Mouse (Mus musculus) embryonic facial prominence, embryonic 11.5 days (tissue): ENCODE measurements around the gene Olfr190. TPM values are rescaled to one million over a fixed set of nuclear protein-coding genes. Genes with fewer than 3 reads are reported as not detected.
"Not testable (repeated sequence)": the region's sequence is repeated elsewhere in the genome, so short reads cannot be mapped to it uniquely, and the experiment has no call there.

Experiments used
- ATAC-seq: fragments of 200-750 bp; cut with Nextera tagmentation; replicated peaks from 2 replicates; pipeline ENCODE4 v1.8.0; 2017; ENCODE audit warnings: low read depth; ENCODE audit not compliant: insufficient number of reproducible peaks, low FRiP score, low TSS enrichment
- DNase-seq: peaks from one replicate; pipeline ENCODE4 v3.0.0-alpha.2; 2015; ENCODE audit warnings: low spot score
- H3K27ac ChIP-seq: fragments of 300-500 bp; sonication (generic); replicated peaks from 2 replicates; pipeline ENCODE4 v1.5.1; 2014; ENCODE audit warnings: mild to moderate bottlenecking, low read depth, low read length, control low read depth
- H3K27me3 ChIP-seq: fragments of 300-500 bp; sonication (generic); 2 replicates; pipeline ENCODE4 v1.6.1; 2014; ENCODE audit warnings: mild to moderate bottlenecking, low read length, moderate library complexity, mixed read lengths; ENCODE audit not compliant: control insufficient read depth, insufficient read depth
- H3K36me3 ChIP-seq: fragments of 300-500 bp; sonication (generic); replicated peaks from 2 replicates; pipeline ENCODE4 v1.6.1; 2014; ENCODE audit warnings: low read depth, mild to moderate bottlenecking, low read length, moderate library complexity, mixed read lengths; ENCODE audit not compliant: control insufficient read depth, insufficient read depth
- H3K4me1 ChIP-seq: fragments of 300-500 bp; sonication (generic); 2 replicates; pipeline ENCODE4 v1.6.1; 2014; ENCODE audit warnings: low read length, mixed read lengths; ENCODE audit not compliant: control insufficient read depth, insufficient read depth
- H3K4me2 ChIP-seq: fragments of 300-500 bp; sonication (generic); 2 replicates; pipeline ENCODE4 v1.6.1; 2014; ENCODE audit warnings: low read depth, mild to moderate bottlenecking, control low read depth, low read length, moderate library complexity
- H3K4me3 ChIP-seq: fragments of 300-500 bp; sonication (generic); 2 replicates; pipeline ENCODE4 v1.5.1; 2014; ENCODE audit warnings: low read depth, low read length, control low read depth
- H3K9ac ChIP-seq: fragments of 300-500 bp; sonication (generic); replicated peaks from 2 replicates; pipeline ENCODE4 v1.6.1; 2014; ENCODE audit warnings: mild to moderate bottlenecking, control low read depth, low read length
- H3K9me3 ChIP-seq: fragments of 300-500 bp; sonication (generic); replicated peaks from 2 replicates; pipeline ENCODE4 v1.6.1; 2016; ENCODE audit warnings: mild to moderate bottlenecking, low read length, inconsistent platforms, mixed read lengths; ENCODE audit not compliant: control insufficient read depth
- WGBS: fragments of 180-500 bp; shearing (Covaris S2); extraction: QIAGEN DNeasy Blood & Tissue Kit; methylation state at CpG from one replicate; pipeline ENCODE4 v1.1.7; 2014; 5-methylcytosine and 5-hydroxymethylcytosine counted together
- polyA plus RNA-seq: library from polyadenylated mRNA; unstranded; fragments of >200 nt; fragmentation: Nextera tagmentation; extraction: Ambion mirVana; gene quantifications from 2 replicates; pipeline ENCODE4 v1.2.1, GENCODE M21; 2014

The Olfr190 gene
- not detected in 2 replicates for polyA plus RNA-seq

DNA sequence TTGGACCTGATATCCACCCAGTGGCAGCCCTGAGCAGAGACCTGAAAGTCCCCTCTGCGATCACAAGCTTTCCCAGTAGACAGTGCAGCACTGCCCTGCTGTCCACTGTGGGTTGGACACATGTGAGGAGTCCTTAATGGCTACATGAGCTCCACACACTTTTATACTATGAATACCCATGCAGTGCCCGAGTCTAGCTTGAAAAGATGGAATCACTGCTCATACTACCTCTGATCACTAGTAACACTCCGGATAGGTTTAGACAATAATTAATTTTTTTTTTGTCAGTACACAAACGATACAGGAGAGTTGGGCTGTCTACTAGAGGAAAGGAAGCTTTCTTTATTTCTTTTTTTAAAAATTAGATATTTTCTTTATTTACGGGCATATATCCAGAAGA lies at the start of gene Olfr190:
TSS of gene Olfr190 (minus strand) at position 101 of the 400 bp plus-strand sequence.
- H3K27ac ChIP-seq = no peak within 1 kb of the TSS
- whole genome bisulfite sequencing = 90% methylated on average over 5 of the region's 5 CpGs
- H3K9me3 ChIP-seq = no peaks in the 10 kb centered on the region
- DNase-seq (no peak), ATAC-seq (no peak)
- H3K36me3 ChIP-seq = no peaks in the 10 kb centered on the region
- no peaks in the 10 kb centered on the region for H3K27me3 ChIP-seq
- no peak within 1 kb of the TSS for H3K9ac ChIP-seq
- H3K4me1 ChIP-seq = no peaks in the 10 kb centered on the region
- no peak within 1 kb of the TSS for H3K4me2 ChIP-seq
- no peak within 1 kb of the TSS for H3K4me3 ChIP-seq

DNA sequence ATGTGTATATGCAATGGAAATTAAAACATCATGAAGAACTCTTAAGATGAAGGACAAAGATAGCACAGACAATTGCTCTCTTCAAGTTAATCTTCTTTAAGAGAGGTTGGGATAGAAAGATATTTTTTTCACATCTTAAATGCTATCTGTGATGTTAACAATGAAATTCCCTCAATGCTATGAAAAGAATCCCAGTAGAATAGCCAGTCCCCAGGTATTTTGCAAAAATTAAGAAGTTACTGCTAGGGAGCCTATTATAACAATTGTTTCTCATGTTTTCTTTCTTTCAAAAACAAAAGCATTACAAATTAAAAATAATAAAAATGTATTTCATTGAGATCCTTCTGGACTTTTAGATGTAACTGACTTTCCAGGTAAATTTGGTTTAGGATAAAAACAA lies 43.2 kb upstream of the Olfr190 start, which contains the start of gene Olfr194:
TSS of gene Olfr194 (minus strand) at position 101 of the 400 bp plus-strand sequence.
- DNase-seq (no peak), ATAC-seq (no peak)
- H3K4me1 ChIP-seq = no peaks in the 10 kb centered on the region
- no peak within 1 kb of the TSS for H3K9ac ChIP-seq
- H3K27ac ChIP-seq = no peak within 1 kb of the TSS
- H3K9me3 ChIP-seq = no peaks in the 10 kb centered on the region
- no peak within 1 kb of the TSS for H3K4me2 ChIP-seq
- no peak within 1 kb of the TSS for H3K4me3 ChIP-seq
- H3K36me3 ChIP-seq = no peaks in the 10 kb centered on the region
- no peaks in the 10 kb centered on the region for H3K27me3 ChIP-seq

DNA sequence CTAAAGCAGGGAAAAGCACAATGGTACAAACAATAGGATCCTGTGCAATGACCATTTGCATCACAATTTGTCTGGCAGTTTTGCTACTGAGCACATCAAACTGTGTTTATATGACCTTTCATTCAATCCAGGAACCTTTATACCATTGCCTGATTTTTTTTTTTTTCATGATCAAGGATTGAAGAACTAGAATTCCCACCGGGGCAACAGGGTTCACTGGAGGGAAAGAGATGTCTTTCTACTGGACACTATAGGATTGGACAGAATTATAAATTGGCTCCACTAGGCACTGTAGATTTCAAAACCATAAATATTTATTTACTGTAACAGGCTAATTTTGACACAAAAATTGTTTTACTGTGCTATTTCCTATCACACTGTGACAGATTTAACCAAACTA lies 34.0 kb upstream of the Olfr190 start, which contains the start of gene Olfr193:
TSS of gene Olfr193 (minus strand) at position 101 of the 400 bp plus-strand sequence.
- Histone ChIP-seq H3K36me3 (no peaks in the 10 kb centered on the region), H3K27me3 (no peaks in the 10 kb centered on the region), H3K4me1 (no peaks in the 10 kb centered on the region), H3K27ac (no peak within 1 kb of the TSS), H3K4me2 (no peak within 1 kb of the TSS), H3K4me3 (no peak within 1 kb of the TSS), H3K9ac (no peak within 1 kb of the TSS), H3K9me3 (no peaks in the 10 kb centered on the region)
- ATAC-seq = no peak
- WGBS = 77% methylated on average over 1 of the region's 1 CpGs
- DNase-seq = no peak

DNA sequence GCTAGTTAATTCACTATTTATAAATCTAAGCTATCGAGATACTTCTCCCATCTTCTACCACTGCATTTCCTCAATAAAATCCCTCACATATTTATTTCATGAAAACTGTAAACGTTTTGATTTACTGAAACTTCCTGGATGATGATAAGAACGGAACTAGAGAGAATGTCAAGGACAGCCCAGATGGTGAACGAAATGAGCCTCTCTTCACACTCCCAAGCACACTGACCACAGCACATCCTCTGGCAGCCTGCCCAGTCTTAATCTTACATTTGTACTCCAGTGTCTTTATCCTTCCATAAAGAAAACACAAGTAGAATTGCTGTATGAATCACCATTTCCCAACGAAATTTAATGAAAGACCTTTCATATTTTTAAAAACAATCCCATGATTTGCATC lies 30.7 kb upstream of the Olfr190 start:
- DNase-seq, ATAC-seq, H3K9ac ChIP-seq: not testable (repeated sequence)

DNA sequence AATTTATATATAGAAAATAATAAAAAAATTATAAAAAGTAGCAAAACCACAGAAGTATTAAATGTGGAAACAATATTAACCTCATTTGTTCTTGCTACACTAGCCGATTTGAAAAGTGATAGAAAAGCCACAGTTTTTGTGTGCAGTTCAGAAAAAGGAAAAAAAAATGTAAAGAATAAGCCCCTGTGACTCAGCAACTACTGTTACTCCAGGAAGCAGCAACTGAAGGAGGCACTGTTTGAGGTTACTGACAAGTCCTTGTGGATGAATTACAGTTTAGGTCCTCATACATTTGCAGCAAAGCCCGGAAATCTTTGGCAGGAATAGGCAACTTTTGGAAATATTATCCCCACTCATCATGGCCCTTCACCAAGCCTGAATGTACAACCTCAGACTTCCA lies 27.5 kb upstream of the Olfr190 start:
- H3K4me1 ChIP-seq = no peaks in the 10 kb centered on the region
- no peak overlapping the region for H3K4me3 ChIP-seq
- no peaks in the 10 kb centered on the region for H3K9me3 ChIP-seq
- H3K27me3 ChIP-seq = no peaks in the 10 kb centered on the region
- no peak for ATAC-seq
- H3K4me2 ChIP-seq = no peak overlapping the region
- H3K9ac ChIP-seq = no peak overlapping the region
- DNase-seq = no peak
- 82% methylated on average over 2 of the region's 2 CpGs for WGBS
- H3K27ac ChIP-seq = no peak overlapping the region
- H3K36me3 ChIP-seq = no peaks in the 10 kb centered on the region

More for the DNA sequence above, 30.7 kb upstream of the Olfr190 start:
- H3K27ac ChIP-seq, H3K4me2 ChIP-seq, H3K4me1 ChIP-seq, H3K27me3 ChIP-seq, H3K4me3 ChIP-seq, H3K9me3 ChIP-seq, H3K36me3 ChIP-seq: not testable (repeated sequence)
- 71% methylated on average over 5 of the region's 5 CpGs for WGBS

DNA sequence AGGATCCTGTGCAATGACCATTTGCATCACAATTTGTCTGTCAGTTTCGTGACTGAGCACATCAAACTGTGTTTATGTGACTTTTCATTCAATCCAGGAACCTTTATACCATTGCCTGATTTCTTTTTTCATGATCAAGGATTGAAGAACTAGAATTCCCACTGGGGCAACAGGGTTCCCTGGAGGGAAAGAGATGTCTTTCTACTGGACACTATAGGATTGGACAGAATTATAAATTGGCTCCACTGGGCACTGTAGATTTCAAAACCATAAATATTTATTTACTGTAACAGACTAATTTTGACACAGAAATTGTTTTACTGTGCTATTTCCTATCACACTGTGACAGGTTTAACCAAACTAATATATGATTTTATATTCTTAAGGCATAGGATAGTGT lies 11.9 kb upstream of the Olfr190 start, which contains the start of gene Olfr191:
TSS of gene Olfr191 (minus strand) at position 101 of the 400 bp plus-strand sequence.
- not testable (repeated sequence) for H3K27ac ChIP-seq, H3K4me1 ChIP-seq, H3K27me3 ChIP-seq, H3K9me3 ChIP-seq, H3K9ac ChIP-seq, H3K36me3 ChIP-seq, ATAC-seq, H3K4me3 ChIP-seq, H3K4me2 ChIP-seq, DNase-seq
- 69% methylated on average over 1 of the region's 1 CpGs for WGBS

DNA sequence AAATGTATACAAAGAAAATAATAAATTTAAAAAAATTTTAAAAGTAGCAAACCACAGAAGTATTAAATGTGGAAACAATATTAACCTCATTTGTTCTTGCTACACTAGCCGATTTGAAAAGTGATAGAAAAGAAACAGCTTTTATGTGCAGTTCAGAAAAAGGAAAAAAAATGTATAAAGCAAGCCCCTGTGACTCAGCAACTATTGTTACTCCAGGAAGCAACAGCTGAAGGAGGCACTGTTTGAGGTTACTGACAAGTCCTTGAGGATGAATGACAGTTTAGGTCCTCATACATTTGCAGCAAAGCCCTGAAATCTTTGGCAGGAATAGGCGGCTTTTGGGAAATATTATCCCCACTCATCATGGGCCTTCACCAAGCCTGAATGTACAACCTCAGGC lies 3.3 kb upstream of the Olfr190 start:
- H3K4me2 ChIP-seq, H3K4me3 ChIP-seq, H3K27me3 ChIP-seq, H3K27ac ChIP-seq, H3K4me1 ChIP-seq, H3K9ac ChIP-seq, ATAC-seq, H3K9me3 ChIP-seq, DNase-seq, H3K36me3 ChIP-seq: not testable (repeated sequence)
- WGBS = 82% methylated on average over 2 of the region's 2 CpGs

DNA sequence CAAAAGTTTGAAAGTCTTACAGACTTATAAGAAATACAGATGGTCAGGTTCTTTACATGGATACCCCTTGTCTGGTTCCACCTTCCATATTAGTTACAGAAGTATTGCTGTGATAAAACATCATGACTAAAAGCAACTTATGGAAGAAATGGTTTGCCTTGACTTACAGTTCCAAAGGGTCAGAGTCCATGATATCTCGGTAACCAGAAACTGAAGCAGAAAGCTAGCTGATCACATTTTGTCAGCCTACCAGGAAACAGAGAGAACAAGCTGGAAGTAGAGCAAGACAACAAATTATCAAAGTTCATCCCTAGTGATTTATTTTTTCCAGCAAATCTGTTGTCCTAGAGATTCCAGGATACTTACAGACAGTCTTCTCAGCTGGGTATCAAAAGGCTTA lies 4.3 kb downstream of the Olfr190 start:
- Histone ChIP-seq H3K4me3 (no peak overlapping the region), H3K27ac (no peak overlapping the region), H3K4me2 (no peak overlapping the region), H3K4me1 (no peaks in the 10 kb centered on the region), H3K9ac (no peak overlapping the region), H3K9me3 (no peaks in the 10 kb centered on the region), H3K27me3 (no peaks in the 10 kb centered on the region), H3K36me3 (no peaks in the 10 kb centered on the region)
- DNase-seq (no peak), ATAC-seq (no peak)
- 90% methylated on average over 1 of the region's 1 CpGs for WGBS
